Mouse (Mus musculus): Measurements from ENCODE around the gene Tm6sf2.
"Not testable (repeated sequence)": the region's sequence is repeated elsewhere in the genome, so short reads cannot be mapped to it uniquely, and the experiment has no call there.

Gene Tm6sf2

GRCm38 (mm10) chr8:70072441-70073069 lies at the start of gene Tm6sf2:
TSS of gene Tm6sf2 (plus strand) at chr8:70072924.
- DNase-seq (ENCODE audit: low read depth, low spot score), result no peak

- DNase-seq (ENCODE audit: low read depth, low spot score), result no peak
Observed at GRCm38 (mm10) chr8:70023596-70023995, 49.1 kb upstream of the Tm6sf2 start.

- DNase-seq (ENCODE audit: low read depth, low spot score), result no peak
Observed at GRCm38 (mm10) chr8:70026151-70026550, 46.6 kb upstream of the Tm6sf2 start.

- DNase-seq (ENCODE audit: low read depth, low spot score), result no peak
Observed at GRCm38 (mm10) chr8:70030255-70030654, 42.5 kb upstream of the Tm6sf2 start.

- DNase-seq (ENCODE audit: low read depth, low spot score), result no peak
Observed at GRCm38 (mm10) chr8:70037994-70038393, 34.7 kb upstream of the Tm6sf2 start.

GRCm38 (mm10) chr8:70041885-70042546 lies 30.7 kb upstream of the Tm6sf2 start:
- DNase-seq (ENCODE audit: low read depth, low spot score), result no peak

- DNase-seq (ENCODE audit: low read depth, low spot score), result peak; percentile 93
Observed at GRCm38 (mm10) chr8:70042583-70043455, 29.9 kb upstream of the Tm6sf2 start, which contains the start of the genes Mau2 and Sugp1. TSS of gene Mau2 (minus strand) at chr8:70042734. TSS of gene Sugp1 (plus strand) at chr8:70042813.

GRCm38 (mm10) chr8:70043996-70044395 lies 28.7 kb upstream of the Tm6sf2 start:
- DNase-seq (ENCODE audit: low read depth, low spot score), result no peak

- no peak for DNase-seq (ENCODE audit: low read depth, low spot score)
Observed at GRCm38 (mm10) chr8:70049662-70050061, 23.1 kb upstream of the Tm6sf2 start.

GRCm38 (mm10) chr8:70050434-70050833 lies 22.3 kb upstream of the Tm6sf2 start:
- DNase-seq (ENCODE audit: low read depth, low spot score), result not testable (repeated sequence)

GRCm38 (mm10) chr8:70057721-70058120 lies 15.0 kb upstream of the Tm6sf2 start:
- DNase-seq (ENCODE audit: low read depth, low spot score), result no peak

GRCm38 (mm10) chr8:70071836-70072440 lies 786 bp upstream of the Tm6sf2 start:
- no peak for DNase-seq (ENCODE audit: low read depth, low spot score)

GRCm38 (mm10) chr8:70073120-70073519 lies 396 bp downstream of the Tm6sf2 start:
- no peak for DNase-seq (ENCODE audit: low read depth, low spot score)

GRCm38 (mm10) chr8:70073682-70074081 lies 958 bp downstream of the Tm6sf2 start:
- DNase-seq (ENCODE audit: low read depth, low spot score), result no peak

GRCm38 (mm10) chr8:70081976-70082375 lies 9.3 kb downstream of the Tm6sf2 start:
- no peak for DNase-seq (ENCODE audit: low read depth, low spot score)

- no peak for DNase-seq (ENCODE audit: low read depth, low spot score)
Observed at GRCm38 (mm10) chr8:70083285-70083684, 10.6 kb downstream of the Tm6sf2 start, which contains the start of gene Hapln4. TSS of gene Hapln4 (plus strand) at chr8:70083457.

GRCm38 (mm10) chr8:70084191-70085065 lies 11.7 kb downstream of the Tm6sf2 start:
- DNase-seq (ENCODE audit: low read depth, low spot score), result no peak

GRCm38 (mm10) chr8:70086151-70086550 lies 13.4 kb downstream of the Tm6sf2 start:
- no peak for DNase-seq (ENCODE audit: low read depth, low spot score)

- no peak for DNase-seq (ENCODE audit: low read depth, low spot score)
Observed at GRCm38 (mm10) chr8:70087237-70087636, 14.5 kb downstream of the Tm6sf2 start.

GRCm38 (mm10) chr8:70087836-70088650 lies 15.3 kb downstream of the Tm6sf2 start:
- DNase-seq (ENCODE audit: low read depth, low spot score), result peak; percentile 26

Measured in brain, embryonic 18.5 days (tissue).